Mouse (Mus musculus) heart, postnatal 0 days (tissue): ENCODE data around the gene Azgp1.

Experiments
- CTCF ChIP-seq: IDR thresholded peaks from 2 replicates; pipeline ENCODE4 v1.5.1; 2016; ENCODE audit warnings: antibody characterized with exemption, control low read depth, low read depth
- EP300 ChIP-seq: IDR thresholded peaks from 2 replicates; pipeline ENCODE4 v1.6.1; 2016; ENCODE audit warnings: antibody characterized with exemption, low read depth

- no peak for TF ChIP-seq CTCF
- no peak for TF ChIP-seq EP300
Measured at GRCm38 (mm10) chr5:137940948-137941347, 40.4 kb upstream of the Azgp1 start.
